Mouse (Mus musculus): ENCODE measurements around the gene Clec12b. TPM values are rescaled to one million over a fixed set of nuclear protein-coding genes. Genes with fewer than 3 reads are reported as not detected.

Clec12b gene
- total RNA-seq (2023) = not detected

DNA sequence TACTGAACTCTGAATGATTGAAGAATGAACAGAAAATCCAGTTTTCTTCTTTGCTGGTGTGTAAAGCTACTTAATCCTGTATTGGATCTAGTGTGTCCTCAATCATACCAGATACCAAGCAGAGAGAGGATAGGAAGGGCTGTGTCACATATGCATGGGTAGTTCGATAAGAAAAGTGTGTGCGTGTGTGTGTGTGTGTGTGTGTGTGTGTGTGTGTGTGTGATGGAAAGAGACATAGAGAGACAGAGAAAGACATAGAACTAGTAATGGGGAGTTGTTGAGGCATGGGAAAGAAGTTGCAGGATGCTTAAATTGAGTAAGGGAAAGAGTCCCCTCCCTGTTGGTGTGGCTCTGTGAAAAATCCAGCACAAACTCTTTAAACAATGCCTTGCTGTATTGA, at the start of gene Clec12b:
Clec12b (minus strand) TSS at position 101 of the 400 bp plus-strand sequence.

GRCm38 (mm10) chr6:129408562-129408961, 22.9 kb upstream of the Clec12b start, which contains the start of gene Clec9a:
Clec9a (plus strand) TSS chr6:129408862.

GRCm38 (mm10) chr6:129396997-129397396, 11.3 kb upstream of the Clec12b start, which contains the start of gene Clec1b:
Clec1b (plus strand) TSS chr6:129397297.

GRCm38 (mm10) chr6:129342391-129342790, 43.3 kb downstream of the Clec12b start, which contains the start of gene Clec12a:
Clec12a (plus strand) TSS chr6:129342691.

DNA sequence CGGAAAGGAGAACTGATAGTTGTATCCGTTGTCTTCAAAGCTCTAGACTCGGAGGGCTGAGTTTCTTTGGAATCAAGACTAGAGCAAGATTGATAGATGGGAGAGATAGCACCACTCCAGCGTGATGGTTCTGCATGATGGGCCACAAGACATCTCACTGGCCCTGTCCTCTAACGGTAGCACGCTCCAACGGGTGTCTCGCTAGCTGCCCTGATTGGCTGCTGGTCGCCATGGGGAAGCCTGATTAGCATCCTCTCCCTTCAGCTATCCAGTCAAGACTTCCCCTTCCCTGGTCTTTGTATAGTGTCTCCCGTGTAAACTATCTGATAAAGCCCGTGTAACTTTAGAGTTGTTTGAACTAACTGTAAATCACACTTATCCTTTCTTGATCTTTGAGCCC, 54.1 kb downstream of the Clec12b start, which contains the start of gene 4922502D21Rik:
4922502D21Rik (minus strand) TSS at position 187 of the 400 bp plus-strand sequence.

Other genes with a start within 250 kb of the Clec12b start
- 100 to 1,000 TPM; 117 to 130 TPM for gene Clec2d, start 205.3 kb downstream of the Clec12b start, total RNA-seq (2023)
- 10 to 100 TPM; 32.7 to 49.3 TPM for gene Cd69, start 110.4 kb downstream of the Clec12b start, total RNA-seq (2023)
- not detected for gene 4922502D21Rik, start 54.1 kb downstream of the Clec12b start, total RNA-seq (2023)
- gene Clec12a, start 43.2 kb downstream of the Clec12b start, total RNA-seq (2023) = 100 to 1,000 TPM; 146 to 158 TPM
- 10 to 100 TPM; 11.0 to 19.1 TPM for gene Clec1b, start 11.4 kb upstream of the Clec12b start, total RNA-seq (2023)
- gene Clec9a, start 23.0 kb upstream of the Clec12b start, total RNA-seq (2023) = 10 to 100 TPM in 1 of 2 experiments, 1 to 10 TPM in 1; 7.8 to 20.6 TPM
- gene Clec1a, start 66.1 kb upstream of the Clec12b start, total RNA-seq (2023) = 1 to 10 TPM in 1 of 2 experiments, under 1 TPM in 1; 0.58 to 1.5 TPM
- gene Olr1, start 121.3 kb upstream of the Clec12b start, total RNA-seq (2023) = 1 to 10 TPM; 1.7 to 3.1 TPM
- 1 to 10 TPM in 1 of 2 experiments, not detected in 1; 1.4 TPM for gene Tmem52b, start 126.7 kb upstream of the Clec12b start, total RNA-seq (2023)
- 10 to 100 TPM; 63.8 to 74.3 TPM for gene Gabarapl1, start 147.3 kb upstream of the Clec12b start, total RNA-seq (2023)
- not detected for gene Klre1, start 192.0 kb upstream of the Clec12b start, total RNA-seq (2023)
- gene Klrd1, start 205.9 kb upstream of the Clec12b start, total RNA-seq (2023) = 10 to 100 TPM in 1 of 2 experiments, 1 to 10 TPM in 1; 9.9 to 12.7 TPM
- gene Klrk1, start 238.0 kb upstream of the Clec12b start, total RNA-seq (2023) = 10 to 100 TPM; 16.5 to 20.0 TPM

Data from monocyte, adult 59 days (primary cell).